Mouse (Mus musculus) small intestine, adult 2 months (tissue): Measurements from ENCODE around the gene Fggy.

Experiments
- CTCF ChIP-seq: fragments of 200-500 bp; IDR thresholded peaks from 2 replicates; pipeline ENCODE4 v1.5.1; 2012; ENCODE audit warnings: low read depth, mild to moderate bottlenecking, control low read depth, inconsistent platforms, low read length, moderate library complexity, mixed read lengths; ENCODE audit not compliant: insufficient replicate concordance, insufficient read length; ENCODE audit errors: extremely low read depth
- POLR2A ChIP-seq: fragments of 200-500 bp; IDR thresholded peaks from 2 replicates; pipeline ENCODE4 v1.6.1; 2012; ENCODE audit warnings: low read depth, mild to moderate bottlenecking, control low read depth, inconsistent platforms, low read length, moderate library complexity

DNA sequence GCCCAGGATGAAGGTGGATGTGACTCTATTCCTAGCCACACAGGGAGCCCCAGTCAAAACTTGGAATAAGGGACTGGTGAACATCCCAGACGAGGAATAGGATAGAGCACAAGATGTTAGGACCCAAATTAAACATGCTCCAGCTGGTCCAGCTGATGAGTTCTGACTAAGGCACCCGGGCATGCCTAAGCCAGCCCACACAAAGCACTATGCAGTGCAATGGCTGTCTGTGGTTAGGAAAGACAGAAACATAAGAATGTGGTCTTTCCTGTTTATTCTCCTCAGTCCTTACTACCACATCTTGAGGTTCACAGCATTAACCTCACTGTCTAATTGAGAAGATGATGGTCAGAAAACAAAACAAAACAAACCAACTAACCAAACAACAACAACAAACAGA, 374.0 kb downstream of the Fggy start:
- no peak for TF ChIP-seq CTCF
- TF ChIP-seq POLR2A = no peak
